Mouse (Mus musculus): Measurements from ENCODE around the gene Dnajb5.

Gene Dnajb5

DNA sequence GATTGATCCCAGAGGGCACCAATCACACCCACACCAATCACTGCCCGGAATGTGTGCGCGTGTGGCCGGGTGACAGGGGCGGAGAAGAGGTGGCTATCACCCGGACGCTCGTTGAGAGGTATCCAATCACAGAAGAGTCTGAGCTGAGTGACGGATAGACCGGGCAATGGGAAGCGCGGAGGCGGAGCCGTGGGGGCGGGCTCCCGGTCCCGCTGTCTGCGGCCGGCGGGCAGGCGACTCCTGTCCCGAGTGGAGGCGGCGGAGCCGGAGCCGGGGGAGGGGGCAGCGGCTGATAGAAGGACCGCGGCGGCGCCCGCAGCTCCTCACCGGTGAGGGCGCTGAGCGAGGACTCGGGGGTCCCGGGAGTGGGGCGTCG, at the start of gene Dnajb5:
Gene Dnajb5, plus strand, starts transcription at position 139 of the 376 bp plus-strand sequence.
- DNase-seq, result peak; percentile 100

DNA sequence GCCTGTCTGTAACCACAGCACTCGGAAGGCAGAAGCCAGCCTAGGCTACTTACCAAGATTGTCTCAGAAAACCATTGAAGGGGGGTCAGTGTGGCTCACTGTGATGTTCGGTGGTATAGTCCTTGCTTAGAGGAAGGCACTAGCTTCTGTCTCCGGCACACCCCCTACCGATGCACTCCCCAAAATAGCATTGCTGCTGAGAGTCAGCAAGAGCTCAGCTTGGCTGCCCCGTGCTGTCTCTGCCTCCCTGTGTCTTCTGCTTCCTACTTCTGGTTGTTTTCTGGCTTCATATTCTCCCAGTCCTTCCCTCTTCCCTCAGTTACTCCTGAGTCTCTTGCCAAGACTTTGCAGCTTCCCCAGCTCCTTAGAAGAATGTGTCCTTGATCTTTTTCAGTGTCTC, 48.7 kb upstream of the Dnajb5 start:
- DNase-seq, result peak; percentile 80

DNA sequence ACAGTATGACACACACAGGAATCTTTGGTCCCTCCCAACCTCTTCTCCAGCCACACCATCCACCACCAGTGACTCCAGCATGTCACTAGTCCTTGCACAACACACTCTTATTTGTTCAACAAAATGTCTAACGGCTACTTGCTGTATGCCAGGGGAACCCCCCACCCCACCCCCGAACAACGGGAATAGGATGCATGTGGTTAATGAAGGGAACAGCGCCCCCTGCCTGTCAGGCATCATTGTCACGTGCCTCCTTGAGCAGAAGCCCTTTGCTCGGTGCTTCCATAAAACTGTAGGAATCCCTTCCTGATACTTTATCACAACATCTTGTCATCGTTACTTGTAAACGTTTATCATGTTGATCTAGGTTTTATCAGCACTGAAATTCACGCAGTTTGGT, 47.4 kb upstream of the Dnajb5 start:
- peak; percentile 55 for DNase-seq

DNA sequence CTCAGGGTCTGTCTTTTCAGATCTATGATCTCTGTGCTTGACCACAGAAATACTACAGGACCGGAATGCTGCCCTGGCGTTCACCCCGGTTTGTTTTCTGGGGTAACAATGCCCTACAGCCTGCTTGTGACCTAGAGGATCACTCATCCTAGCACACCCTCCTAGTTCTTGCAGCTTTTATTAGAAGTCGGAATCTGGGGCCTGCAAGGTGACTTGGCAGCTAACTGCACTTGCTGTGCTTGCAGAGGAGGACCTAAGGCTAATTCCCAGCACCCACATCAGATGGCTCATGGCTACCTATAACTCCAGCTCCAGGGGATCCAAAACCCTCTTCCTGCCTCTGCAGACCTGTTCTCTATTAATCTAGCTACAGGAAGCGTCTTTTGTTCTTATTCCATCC, 46.9 kb upstream of the Dnajb5 start:
- DNase-seq, result peak; percentile 54

DNA sequence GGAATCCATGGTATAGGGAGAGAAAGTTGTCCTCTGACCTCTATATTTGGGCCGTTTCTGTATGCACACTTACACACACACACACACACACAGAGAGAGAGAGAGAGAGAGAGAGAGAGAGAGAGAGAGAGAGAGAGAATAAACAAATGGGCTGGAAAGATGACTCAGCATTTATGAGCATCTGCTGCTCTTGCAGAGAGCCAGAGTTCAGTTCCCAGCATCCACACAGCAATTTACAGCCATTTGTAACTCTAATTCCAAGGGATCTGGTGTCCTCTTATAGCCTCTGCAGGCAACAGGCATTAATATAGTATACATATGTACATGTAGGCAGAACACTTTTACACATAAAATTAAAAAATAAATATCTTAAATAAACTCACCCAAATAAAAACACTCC, 45.7 kb upstream of the Dnajb5 start:
- DNase-seq, result peak; percentile 49

DNA sequence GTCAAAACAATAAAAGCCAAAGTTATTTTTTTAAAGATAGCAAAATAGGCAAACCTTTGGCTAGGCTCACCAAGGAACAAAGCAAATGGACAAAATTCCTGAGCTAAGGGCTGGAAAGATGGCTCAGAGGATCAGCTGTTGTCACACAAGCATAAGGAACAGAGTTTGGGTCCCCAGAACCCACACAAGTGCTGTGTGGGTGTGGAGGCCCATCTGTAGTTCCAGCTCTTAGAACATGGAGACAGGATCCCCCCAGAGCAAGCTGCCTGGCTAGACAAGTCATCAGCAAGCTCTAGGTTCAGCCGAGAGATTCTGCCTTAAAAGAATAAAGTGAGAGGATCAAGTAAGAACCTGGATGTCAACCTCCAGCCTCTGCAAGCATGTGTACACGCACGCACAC, 45.1 kb upstream of the Dnajb5 start:
- no peak for DNase-seq

DNA sequence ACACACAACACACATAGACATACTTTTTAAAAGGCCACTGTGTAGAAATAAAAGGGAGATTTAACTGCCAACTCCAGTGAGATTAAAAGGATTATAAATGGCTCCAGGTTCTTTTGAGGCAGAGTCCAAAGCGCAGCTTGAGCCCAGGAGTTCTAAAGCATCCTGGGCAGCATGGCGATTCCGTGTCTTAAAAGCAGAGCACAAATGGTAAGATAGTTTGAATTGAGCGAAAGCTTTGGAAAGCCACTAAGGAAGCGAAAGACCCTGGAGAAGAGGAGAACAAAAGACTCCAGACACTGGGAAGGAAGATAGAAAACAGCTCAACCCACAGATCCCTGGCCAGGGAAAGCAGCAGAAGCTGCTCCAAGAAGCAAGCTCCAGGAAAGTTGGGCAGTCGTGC, 44.6 kb upstream of the Dnajb5 start:
- peak; percentile 51 for DNase-seq

DNA sequence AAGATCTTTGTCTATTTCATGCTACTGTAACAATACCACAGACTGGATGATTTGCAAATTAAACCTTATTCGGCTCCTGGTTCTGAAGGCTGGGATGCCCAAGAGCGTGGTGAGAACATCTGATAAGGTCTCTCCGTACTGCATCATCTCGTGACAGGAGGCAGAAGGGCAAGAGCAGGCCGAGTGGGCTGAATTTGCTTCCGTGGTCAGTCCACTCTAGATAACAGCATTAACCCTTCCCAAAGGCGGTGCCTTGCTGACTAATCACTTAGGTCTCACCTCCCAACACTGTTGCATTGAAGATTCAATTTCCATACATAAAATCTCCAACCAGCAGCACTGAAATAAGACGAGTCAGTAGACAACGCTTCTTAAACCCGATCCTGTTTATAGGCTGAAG, 36.2 kb upstream of the Dnajb5 start:
- peak; percentile 55 for DNase-seq

DNA sequence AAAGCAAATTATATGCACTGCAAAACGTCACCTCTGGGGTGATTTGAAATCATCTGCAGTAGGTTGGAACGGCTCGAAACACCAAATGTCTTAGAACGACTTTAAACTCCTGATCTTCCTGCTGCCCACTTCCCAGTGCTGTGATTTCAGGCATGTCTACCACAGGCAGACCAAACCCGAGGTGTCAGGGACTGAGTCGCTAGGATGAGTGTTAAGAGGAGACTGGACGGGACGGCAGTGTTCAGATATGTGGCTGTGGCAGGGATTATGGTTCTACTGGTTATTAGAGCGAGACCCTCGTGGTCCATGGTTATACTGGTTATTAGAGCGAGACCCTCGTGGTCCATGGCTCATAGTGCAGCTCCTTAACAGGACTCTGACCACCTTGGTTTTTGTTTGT, 34.3 kb upstream of the Dnajb5 start:
- peak; percentile 31 for DNase-seq

DNA sequence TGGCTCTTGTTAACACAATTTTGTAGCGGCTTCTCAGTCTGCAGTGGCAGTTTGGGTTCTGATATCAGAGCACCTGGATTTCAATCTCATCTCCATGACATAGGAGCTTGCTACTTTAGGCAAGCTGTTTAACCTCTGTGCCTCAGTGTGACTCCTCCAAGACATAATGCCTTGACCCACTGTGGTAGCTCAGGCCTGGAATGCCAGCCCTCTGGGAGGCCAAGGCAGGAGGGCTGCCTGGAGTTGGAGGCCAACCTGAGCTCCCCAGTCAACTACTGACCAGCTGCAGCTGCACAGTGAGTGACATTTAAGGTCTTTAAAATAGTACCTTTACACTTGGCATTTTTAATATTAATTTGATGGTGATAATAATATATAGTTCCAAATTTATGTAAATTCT, 33.6 kb upstream of the Dnajb5 start:
- peak; percentile 41 for DNase-seq

DNA sequence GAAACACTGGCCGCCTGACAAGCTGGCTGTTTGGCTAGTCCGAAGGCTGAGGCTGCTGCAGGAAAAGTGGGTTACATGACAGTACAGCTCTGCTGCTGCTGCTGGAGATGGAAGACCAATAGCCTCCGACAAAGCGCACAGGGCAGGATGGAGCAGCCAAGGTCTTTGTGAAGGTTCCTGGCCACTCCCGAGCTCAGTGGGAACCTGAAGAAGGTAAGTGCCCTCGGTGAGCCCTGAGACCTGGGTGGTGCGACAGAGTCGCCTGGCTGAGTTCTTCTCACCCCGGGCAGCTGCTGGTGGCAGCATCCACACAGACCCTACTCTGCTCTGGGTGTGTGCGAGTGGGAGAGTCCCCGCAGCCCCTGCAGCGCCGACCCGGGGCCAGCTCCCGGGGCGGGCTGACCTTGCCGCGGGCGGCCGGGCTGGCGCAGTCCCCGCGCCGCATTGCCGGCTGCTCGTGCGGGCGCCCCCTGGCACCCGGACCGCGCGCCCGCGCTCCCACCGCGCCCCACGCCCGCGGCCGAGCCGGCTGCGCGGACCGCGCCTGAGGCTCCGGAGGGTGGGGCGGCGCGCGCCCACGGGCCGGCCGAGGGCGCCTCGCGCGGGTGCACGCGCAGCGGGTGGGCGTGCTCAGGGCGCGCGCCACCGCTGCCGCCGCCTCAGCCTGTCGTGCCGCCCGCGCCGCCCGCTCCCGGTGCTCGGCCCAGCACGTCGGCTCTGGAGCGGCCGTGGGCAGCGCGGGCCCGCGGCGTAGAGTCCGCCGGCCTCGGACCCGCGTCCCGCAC, 32.8 kb upstream of the Dnajb5 start, which contains the start of gene Phf24:
Gene Phf24, plus strand, starts transcription at position 44 of the 785 bp plus-strand sequence.
- peak; percentile 93 for DNase-seq

DNA sequence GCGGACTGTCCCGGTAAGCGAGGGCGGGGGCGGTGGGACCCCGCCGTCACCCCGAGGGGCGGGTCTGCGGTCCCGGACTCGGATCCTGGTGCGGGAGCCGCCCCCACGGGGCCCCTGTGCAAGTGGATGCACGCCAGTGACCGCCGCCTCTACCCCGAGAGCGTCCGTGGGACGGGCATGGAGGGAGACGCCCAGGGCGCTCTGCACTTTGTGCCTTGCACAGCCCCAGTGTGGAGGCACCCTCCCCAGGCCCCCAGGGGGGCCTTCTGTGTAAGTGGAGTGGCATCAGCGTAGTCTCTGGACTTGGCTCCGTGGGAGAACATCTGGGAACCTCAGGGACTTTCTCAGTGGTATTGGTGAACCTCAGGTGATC, 32.2 kb upstream of the Dnajb5 start:
- peak; percentile 90 for DNase-seq

DNA sequence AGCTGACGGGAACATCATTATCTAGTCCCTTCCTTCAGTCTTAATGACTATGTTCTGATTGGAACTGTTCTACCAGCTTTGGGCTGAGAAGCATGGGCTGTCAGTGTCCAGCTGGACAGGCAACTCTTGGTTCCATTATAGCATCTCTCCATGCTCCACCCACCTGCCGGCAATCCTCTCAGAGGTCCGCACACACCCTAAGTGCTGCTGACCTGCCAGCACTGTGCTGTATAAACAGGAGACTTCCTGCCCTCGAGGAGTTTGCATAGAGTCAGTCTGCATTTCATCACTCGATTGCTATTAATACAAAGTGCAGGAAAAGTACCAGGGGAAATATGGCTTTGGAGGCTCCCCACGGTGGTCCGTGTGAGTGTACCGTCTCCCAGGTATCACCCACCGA, 28.9 kb upstream of the Dnajb5 start:
- DNase-seq, result peak; percentile 57

DNA sequence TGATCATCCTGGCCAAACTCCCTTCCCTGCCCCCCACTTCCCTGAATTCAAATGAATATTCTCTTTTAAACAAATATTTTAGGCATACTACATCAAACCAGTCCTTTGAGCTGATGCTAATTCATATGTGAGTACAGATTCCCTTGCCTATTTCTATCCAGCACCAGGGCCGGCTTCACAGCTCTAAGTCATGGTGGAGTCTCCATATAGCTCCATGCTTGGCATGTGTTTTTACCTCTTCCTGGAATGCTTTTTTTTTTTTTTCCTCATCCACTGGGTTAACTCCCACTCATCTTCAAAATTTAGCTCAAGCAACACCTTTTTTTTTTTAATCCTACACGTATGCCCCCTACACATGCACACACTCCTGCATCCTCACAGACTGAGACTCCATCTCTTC, 28.1 kb upstream of the Dnajb5 start:
- peak; percentile 37 for DNase-seq

DNA sequence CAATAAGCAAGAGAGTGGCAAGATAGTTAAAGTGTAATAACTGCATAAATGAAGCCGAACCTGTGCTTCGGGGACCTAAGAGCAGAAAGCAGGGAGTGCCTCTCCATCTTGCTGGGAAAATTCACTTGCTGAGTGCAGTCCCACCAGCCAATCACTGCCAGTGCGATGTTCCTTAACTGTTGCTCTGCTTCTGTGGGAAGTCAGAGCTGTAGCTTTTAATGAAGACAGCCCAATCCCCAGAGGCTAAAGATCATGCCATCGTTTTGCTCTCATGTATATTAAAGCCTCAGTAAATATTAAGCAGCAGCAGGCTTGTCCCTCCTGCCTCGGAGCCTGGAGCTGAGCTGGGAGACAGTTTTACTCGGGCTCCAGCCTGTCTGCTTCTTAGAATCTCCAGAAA, 27.6 kb upstream of the Dnajb5 start:
- DNase-seq, result peak; percentile 12

DNA sequence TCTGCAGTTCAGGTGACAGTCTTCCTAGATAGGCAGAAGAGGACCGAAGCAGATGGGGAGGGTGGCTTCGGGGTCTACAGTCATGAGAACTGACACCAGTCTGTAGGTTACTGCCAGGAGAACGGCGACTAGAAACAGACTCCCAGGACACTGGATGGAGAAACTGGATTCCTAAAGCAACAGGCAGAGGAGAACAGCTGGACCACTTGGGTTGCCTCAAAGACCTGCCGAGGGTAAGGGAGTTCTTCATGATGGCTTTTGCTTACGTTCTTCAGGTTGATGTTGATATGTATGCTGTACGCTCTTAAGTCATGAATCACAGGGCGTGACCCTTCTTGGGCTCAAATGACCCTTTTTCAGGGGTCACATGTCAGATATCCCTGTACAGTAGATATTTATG, 27.2 kb upstream of the Dnajb5 start:
- peak; percentile 74 for DNase-seq

DNA sequence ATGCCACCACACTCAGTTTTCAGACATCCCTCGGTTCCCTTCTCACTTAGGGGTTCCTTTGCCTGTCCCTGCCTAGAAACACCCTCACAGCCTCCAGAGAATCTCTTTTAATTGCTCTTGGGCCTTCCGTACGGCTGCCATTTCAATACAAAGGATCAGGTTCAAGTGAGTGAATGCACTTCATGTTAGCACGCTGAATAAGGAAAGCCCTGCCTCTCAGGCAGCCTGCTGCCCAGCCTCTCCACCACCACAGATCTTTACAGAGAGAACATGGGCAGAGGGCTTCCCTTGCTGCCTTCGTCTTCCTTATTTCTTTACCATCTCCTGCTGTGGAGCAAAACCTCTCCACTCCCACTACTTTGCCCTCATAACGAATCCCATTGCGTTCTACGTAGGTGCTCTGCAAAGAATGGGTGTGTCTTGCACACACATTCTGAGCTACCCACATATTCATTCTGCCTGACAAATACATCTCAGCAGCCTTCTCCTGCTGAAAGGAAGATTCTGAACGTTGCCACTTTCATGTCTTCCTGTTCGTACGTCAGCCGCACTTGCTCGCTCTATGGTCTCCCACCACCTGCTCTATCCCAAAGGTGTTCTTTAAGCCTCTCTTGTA, 25.4 kb upstream of the Dnajb5 start:
- DNase-seq, result peak; percentile 68

DNA sequence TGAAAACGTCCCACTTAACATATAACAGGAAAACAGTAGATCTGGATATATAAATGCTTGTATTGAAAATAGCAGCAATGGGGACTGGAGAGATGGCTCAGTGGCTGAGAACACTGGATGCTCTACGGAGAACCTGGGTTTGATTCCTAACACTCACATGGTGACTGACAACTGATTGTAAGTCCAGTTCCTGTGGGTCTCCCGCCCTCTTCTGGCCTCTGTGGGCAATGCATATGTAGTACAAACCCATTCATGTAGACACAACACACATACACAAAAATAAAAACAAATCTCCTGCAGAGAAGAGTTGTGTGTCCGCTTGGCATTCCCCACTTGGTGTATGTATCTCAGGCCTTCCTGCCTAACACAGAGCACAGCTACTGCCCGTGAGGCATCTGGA, 21.4 kb upstream of the Dnajb5 start:
- DNase-seq, result peak; percentile 37

DNA sequence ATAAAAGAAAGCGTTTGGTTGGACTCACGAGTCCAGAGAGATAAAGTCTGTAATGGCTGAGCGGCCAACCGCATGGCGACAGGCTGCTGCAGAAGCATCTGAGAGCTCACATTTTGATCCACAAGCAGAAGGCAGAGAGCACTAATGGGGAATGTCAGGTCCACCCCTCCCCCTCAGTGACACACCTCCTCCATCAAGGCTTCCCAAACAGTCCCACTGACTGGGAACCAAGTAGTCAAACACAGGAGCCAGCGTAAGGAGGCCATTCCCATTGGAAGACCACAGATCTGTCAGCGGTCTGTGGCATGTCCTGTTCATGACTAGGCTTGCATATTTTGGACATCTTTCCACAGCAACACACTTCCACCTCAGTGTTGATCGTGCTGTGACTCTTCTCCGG, 20.7 kb upstream of the Dnajb5 start:
- DNase-seq, result peak; percentile 77

DNA sequence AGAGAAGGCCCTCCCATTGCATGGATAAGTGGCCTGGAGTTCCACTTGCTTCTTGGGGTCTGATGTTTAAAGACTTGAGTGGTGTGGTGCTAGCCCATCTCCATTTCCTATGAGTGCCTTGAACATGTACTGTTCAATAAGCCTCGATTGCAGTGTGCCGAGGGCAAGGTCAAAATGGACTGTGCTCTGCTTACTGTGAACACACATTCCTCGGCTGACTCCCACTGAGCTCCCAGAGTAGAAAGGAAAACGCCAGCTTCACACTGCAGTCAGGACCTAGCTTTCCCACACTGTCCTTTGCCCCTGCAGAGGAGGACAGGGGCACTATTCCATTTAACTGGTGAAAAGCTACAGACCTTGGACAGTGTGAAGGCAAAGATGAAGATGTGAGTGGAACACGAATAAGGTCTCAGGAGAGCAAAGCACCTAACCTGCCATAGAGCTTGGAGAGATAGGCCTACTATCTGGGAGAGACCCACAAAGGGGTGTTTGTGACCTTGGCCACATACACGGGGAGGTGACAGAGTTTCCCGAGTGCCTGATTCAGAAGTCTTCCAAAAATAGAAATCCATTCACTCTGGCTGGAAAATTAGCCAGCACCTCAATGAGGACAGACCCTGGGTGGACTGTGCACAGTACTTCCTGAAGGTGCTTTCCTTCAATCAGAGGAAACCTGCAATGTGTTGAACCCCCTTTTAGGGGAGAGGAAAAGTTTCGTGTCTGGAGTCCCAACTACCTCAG, 17.2 kb upstream of the Dnajb5 start:
- DNase-seq, result peak; percentile 75

DNA sequence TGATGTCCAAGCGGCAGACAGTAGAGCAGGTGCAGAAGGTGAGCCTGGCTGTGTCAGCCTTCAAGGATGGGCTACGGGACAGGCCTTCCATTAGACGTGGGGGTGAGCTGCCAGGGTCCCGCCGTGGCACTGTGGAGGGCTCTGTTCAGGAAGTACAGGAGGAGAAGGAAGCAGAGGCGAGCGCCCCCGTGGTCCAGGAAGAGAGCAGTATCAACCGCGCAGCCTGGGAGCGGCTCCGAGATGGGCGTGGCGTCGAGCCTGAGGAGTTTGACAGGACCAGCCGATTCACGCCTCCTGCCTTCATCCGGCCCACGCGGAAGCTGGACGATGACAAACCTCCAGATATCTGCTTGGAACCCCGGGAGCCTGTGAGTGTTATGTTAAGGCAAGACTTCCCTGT, 16.0 kb upstream of the Dnajb5 start:
- peak; percentile 98 for DNase-seq

DNA sequence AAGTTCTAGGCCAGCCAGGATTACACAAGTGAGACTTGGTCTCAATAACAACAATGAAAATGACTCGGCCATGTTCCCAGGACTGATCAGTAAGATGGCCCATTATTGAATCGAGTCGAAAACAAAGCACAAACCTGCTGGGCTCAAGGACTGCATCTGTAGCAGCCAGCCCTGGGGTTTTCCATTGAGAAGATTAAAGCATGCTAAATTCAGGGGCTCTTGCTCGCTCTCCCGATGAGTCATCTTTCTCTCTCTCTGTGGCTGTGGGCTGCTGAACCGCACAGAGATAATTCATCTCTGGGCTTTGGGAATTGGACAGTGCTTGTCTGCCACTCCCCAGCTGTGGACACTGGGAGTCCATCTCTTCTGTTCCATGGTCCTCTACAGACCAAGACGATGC, 8.2 kb upstream of the Dnajb5 start:
- no peak for DNase-seq

DNA sequence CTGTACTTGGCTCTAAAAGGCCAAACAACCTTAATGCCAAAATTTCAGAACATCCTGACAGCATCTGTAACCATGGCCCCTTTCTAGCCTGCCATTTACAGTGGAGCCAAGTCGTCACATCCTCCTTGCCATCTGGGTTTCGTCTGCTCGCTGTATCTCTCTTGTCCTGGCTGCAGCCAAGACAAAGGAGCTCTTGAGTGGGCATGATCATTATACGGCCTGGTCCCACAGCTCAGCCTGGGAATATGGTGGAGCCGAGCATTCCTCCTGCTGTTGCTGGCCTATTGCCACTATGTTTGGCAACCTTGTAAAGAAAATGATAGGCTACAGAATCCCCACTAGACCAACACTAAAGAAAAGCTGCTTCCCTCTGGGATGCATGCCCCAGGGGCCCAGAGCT, 6.3 kb upstream of the Dnajb5 start:
- DNase-seq, result no peak

DNA sequence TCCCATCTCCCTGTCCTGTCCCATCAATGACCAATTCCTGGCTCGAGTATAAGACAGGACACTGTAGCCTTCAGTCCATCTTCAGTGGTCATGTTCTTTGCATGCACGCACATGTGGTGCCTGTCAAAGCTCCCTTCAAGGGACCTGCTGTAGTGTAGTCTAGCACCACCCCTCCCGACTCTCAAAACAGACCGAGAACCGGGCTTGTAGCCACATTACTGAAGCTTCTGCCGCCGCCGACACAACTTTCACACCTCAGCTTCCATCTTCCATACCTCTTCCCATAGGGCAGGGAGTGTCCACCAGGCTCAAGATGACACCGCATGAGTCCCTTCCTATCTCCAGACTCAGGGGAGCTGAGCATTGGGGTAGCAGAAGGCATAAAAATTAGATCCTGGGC, 5.4 kb upstream of the Dnajb5 start:
- DNase-seq, result no peak
